Mouse (Mus musculus): ENCODE data around the gene Dirc2. TPM values are rescaled to one million over a fixed set of nuclear protein-coding genes. Genes with fewer than 3 reads are reported as not detected.

Gene Dirc2
- polyA plus RNA-seq, 1 experiment from 2014 or later, result 15.1 TPM

DNA sequence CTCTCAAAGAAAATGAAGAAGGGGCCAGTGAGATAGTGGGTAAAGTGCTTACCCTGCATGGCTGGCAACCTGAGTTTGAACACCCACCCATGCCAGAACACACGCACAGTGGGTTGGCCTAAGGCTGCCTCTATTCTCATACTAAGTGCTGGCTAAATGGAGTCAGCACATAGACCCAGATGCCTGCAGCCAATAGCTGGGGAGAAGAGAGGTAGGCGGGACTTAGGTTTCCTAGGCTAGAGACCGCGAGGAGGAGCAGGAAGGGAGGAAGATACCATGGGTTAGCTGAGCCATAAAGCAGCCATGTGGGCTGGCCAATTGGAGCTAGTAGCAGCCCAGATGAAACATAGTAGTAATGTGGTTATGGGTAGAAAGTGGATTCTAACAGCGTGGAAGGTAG is 3.4 kb upstream of the Dirc2 start:
- H3K4me1 ChIP-seq (replicated peaks), result peaks cover 21% of the 10 kb centered on the region
- no peak overlapping the region for H3K9ac ChIP-seq
- WGBS, result 75% methylated on average over 5 of the region's 5 CpGs
- ATAC-seq (ENCODE audit: insufficient number of reproducible peaks, low FRiP score), result no peak
- H3K9me3 ChIP-seq (replicated peaks), result no peaks in the 10 kb centered on the region
- H3K36me3 ChIP-seq, result no peaks in the 10 kb centered on the region
- H3K27ac ChIP-seq (ENCODE audit: poor library complexity, severe bottlenecking), result no peak overlapping the region
- no peak overlapping the region for H3K4me3 ChIP-seq
- H3K4me2 ChIP-seq, result no peak overlapping the region
- no peaks in the 10 kb centered on the region for H3K27me3 ChIP-seq (replicated peaks)

DNA sequence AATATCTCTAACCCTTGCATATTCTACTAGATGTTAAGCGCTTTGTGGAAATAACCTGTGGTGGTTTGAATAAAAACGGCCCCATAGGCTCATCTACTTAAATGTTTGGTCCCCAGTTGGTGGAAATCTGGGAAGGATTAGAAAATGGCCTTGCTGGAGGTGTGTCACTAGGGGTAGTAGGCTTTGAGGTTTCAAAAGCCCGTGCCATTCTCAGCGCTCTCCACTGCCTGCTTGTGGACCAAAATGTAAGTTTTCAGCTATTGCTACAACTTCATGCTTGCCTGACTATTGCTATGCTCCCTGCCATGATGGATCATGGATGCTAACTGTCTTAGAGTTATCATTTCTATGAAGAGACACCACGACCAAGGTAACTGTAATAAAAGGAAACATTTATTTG is 2.5 kb upstream of the Dirc2 start:
- Histone ChIP-seq H3K36me3 (no peaks in the 10 kb centered on the region), H3K4me3 (no peak overlapping the region), H3K27ac (ENCODE audit: poor library complexity, severe bottlenecking) (no peak overlapping the region), H3K9ac (no peak overlapping the region), H3K4me2 (no peak overlapping the region), H3K9me3 (replicated peaks) (no peaks in the 10 kb centered on the region), H3K4me1 (replicated peaks) (peaks cover 16% of the 10 kb centered on the region), H3K27me3 (replicated peaks) (no peaks in the 10 kb centered on the region)
- ATAC-seq (ENCODE audit: insufficient number of reproducible peaks, low FRiP score), result no peak
- WGBS, result 79% methylated on average over 5 of the region's 5 CpGs

DNA sequence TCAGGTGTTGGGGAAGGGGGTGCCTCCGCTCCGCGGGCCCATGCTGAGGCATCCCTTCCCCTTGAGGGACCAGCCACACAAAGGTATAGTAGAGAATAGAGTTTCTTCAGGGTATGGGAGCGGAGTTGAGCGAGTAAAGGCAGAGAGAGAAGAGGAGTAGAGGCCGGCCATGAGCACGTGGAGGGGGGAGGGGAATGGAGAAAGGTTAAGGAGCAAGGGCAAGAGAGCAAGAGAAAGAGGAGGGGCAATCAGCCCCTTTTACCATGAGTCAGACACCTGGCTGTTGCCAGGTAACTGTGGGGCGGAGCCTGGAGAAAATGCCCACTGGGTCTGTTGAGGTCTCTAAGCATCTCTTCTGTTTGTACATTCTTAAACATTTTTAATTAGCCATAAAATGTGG is 2.0 kb upstream of the Dirc2 start:
- Histone ChIP-seq H3K9ac (no peak overlapping the region), H3K4me1 (replicated peaks) (peaks cover 13% of the 10 kb centered on the region), H3K27ac (ENCODE audit: poor library complexity, severe bottlenecking) (no peak overlapping the region), H3K27me3 (replicated peaks) (no peaks in the 10 kb centered on the region), H3K4me2 (peak overlapping the region; percentile 92), H3K36me3 (no peaks in the 10 kb centered on the region), H3K9me3 (replicated peaks) (no peaks in the 10 kb centered on the region), H3K4me3 (peak overlapping the region; percentile 69)
- 21% methylated on average over 8 of the region's 8 CpGs for WGBS
- ATAC-seq (ENCODE audit: insufficient number of reproducible peaks, low FRiP score), result no peak

DNA sequence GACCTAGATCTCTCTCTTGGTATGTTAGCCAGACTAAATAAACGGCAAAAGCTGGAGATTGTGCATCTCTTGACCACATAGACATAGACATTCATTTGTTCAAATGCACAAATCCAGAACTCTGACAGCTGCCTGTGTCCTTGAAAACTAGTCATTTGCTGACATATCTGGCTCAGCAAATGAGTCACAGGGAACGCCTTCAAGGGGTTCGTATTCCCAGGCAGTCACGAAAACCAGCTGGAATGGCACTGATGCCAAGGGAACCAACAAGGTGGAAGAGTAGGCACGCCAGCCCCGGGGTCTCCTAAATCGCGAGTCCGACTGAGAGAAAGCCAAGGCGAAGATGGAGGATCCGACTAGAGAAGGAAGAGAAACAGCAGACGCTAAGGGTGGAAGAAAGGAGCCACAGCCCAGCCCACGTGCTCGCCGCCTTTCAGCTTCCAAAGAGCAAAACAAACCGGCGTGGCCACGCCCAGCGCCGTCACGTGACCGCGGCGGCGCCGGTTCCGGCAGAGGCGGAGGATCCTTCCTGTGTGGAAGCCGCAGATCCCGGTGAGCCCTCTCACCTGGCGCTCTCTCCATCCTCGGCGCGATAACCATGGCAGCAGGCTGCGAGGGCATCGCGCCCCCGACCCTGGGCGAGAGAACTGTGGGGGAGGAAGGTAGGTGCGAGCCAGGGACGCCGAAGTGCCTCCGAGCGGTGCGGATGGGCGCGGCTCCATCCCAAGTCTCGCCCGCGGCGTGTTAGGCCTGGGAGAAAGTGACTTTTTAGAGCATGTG is 912 bp upstream of the Dirc2 start, which contains the start of gene Hspbap1:
Gene Hspbap1, plus strand, starts transcription at position 498 of the 780 bp plus-strand sequence.
- peak within 1 kb of the TSS; percentile 98 for H3K9ac ChIP-seq
- H3K4me3 ChIP-seq, result peak within 1 kb of the TSS; percentile 69
- no peaks in the 10 kb centered on the region for H3K9me3 ChIP-seq (replicated peaks)
- H3K27ac ChIP-seq (ENCODE audit: poor library complexity, severe bottlenecking), result peak within 1 kb of the TSS; percentile 58
- no peaks in the 10 kb centered on the region for H3K27me3 ChIP-seq (replicated peaks)
- peaks cover 14% of the 10 kb centered on the region for H3K4me1 ChIP-seq (replicated peaks)
- peak within 1 kb of the TSS; percentile 92 for H3K4me2 ChIP-seq
- H3K36me3 ChIP-seq, result no peaks in the 10 kb centered on the region
- peak; percentile 85 for ATAC-seq (ENCODE audit: insufficient number of reproducible peaks, low FRiP score)
- WGBS, result under 1% methylated on average over 51 of the region's 51 CpGs

DNA sequence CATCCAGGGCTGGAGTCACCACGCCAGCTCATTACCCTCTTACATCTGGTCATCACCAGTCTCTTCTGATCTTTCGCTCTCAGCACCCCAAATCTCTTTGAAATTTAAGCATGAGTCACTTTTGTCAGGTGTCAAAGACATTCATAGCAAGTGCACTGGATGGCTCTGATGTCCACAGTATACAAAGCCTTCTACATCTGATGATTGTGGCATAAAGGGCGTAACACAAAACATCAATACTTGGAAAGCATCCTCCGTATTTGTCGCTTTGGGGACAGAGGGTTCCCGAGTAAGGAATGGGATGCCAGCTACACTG is 729 bp downstream of the Dirc2 start:
- no peak for ATAC-seq (ENCODE audit: insufficient number of reproducible peaks, low FRiP score)
- peaks cover 25% of the 10 kb centered on the region for H3K4me1 ChIP-seq (replicated peaks)
- H3K4me3 ChIP-seq, result peak overlapping the region; percentile 69
- 27% methylated on average over 6 of the region's 6 CpGs for WGBS
- peak overlapping the region; percentile 92 for H3K4me2 ChIP-seq
- H3K27ac ChIP-seq (ENCODE audit: poor library complexity, severe bottlenecking), result peak overlapping the region; percentile 58; the same call in 1 of the 2 replicates
- peak overlapping the region; percentile 98 for H3K9ac ChIP-seq
- no peaks in the 10 kb centered on the region for H3K9me3 ChIP-seq (replicated peaks)
- no peaks in the 10 kb centered on the region for H3K27me3 ChIP-seq (replicated peaks)
- no peaks in the 10 kb centered on the region for H3K36me3 ChIP-seq

DNA sequence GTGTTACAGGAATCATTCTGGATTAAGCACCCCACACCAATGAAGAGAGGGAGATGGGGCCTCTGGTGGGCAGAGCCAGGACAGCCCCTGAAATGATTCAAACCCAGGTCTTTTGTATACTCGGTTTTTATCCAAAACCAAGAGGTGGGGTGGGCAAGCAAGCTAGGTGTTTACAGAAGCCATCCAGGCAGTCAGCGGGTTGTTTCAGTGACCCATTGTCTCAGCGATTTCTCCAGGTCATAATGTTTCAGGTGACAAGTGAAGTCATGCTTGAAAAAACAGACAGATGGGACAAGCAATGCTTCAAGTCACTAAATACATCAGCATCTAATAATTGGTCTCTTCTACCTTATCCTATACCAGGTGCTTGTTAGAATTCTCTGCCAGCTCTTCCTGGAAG is 2.8 kb downstream of the Dirc2 start:
- H3K9me3 ChIP-seq (replicated peaks), result 0 out of 2 replicates have a peak, but pooled peaks cover 4% of the 10 kb centered on the region
- H3K4me1 ChIP-seq (replicated peaks), result peaks cover 27% of the 10 kb centered on the region
- H3K27me3 ChIP-seq (replicated peaks), result no peaks in the 10 kb centered on the region
- 90% methylated on average over 3 of the region's 3 CpGs for WGBS
- H3K9ac ChIP-seq, result no peak overlapping the region
- H3K4me3 ChIP-seq, result no peak overlapping the region
- ATAC-seq (ENCODE audit: insufficient number of reproducible peaks, low FRiP score), result no peak
- no peak overlapping the region for H3K27ac ChIP-seq (ENCODE audit: poor library complexity, severe bottlenecking)
- H3K36me3 ChIP-seq, result no peaks in the 10 kb centered on the region
- H3K4me2 ChIP-seq, result no peak overlapping the region

DNA sequence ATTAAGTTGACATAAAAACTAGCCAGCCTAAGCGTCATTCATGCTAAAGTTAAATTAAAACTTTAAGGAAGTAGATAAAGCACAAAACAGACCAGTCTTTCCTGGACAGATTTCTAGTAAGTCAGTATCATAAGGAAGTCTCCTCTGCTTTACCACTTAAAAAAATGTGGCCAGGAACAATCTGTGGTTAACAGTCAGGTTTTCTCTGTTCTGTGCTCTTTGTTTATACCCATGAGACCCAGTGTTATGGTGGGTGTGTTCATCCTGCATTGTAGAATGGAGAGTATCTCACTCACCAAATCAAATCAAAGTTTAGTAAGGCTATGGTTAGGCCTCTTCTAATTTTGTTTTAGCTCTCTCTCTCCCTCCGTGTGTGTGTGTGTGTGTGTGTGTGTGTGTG is 3.7 kb downstream of the Dirc2 start:
- ATAC-seq (ENCODE audit: insufficient number of reproducible peaks, low FRiP score), result no peak
- H3K9me3 ChIP-seq (replicated peaks), result 0 out of 2 replicates have a peak, but pooled peaks cover 4% of the 10 kb centered on the region
- peaks cover 22% of the 10 kb centered on the region for H3K4me1 ChIP-seq (replicated peaks)
- no peaks in the 10 kb centered on the region for H3K27me3 ChIP-seq (replicated peaks)
- H3K9ac ChIP-seq, result no peak overlapping the region
- WGBS, result 84% methylated on average over 2 of the region's 2 CpGs
- H3K36me3 ChIP-seq, result no peaks in the 10 kb centered on the region
- H3K27ac ChIP-seq (ENCODE audit: poor library complexity, severe bottlenecking), result no peak overlapping the region
- no peak overlapping the region for H3K4me2 ChIP-seq
- H3K4me3 ChIP-seq, result no peak overlapping the region

DNA sequence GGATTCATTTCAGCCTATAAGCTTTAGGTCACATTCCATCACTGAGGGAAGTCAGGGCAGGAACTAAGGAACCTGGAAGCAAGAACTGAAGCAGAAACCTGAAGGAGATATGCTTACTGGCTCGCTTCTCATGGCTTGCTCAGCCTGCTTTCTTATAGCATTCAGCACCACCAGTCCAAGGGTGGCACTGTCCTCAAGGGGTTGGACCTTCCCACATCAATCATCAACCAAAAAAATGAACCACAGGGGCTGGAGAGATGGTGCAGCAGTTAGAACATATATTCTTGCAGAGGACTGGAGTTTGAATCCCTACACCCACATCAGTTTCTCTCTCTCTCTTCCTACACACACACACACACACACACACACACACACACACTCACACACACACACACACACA is 4.2 kb downstream of the Dirc2 start:
- no peak for ATAC-seq (ENCODE audit: insufficient number of reproducible peaks, low FRiP score)
- Histone ChIP-seq H3K9me3 (replicated peaks) (0 out of 2 replicates have a peak, but pooled peaks cover 4% of the 10 kb centered on the region), H3K4me3 (no peak overlapping the region), H3K27me3 (replicated peaks) (no peaks in the 10 kb centered on the region), H3K9ac (no peak overlapping the region), H3K4me1 (replicated peaks) (peaks cover 22% of the 10 kb centered on the region), H3K36me3 (no peaks in the 10 kb centered on the region), H3K4me2 (no peak overlapping the region), H3K27ac (ENCODE audit: poor library complexity, severe bottlenecking) (no peak overlapping the region)
- WGBS, result 74% methylated on average over 1 of the region's 1 CpGs

DNA sequence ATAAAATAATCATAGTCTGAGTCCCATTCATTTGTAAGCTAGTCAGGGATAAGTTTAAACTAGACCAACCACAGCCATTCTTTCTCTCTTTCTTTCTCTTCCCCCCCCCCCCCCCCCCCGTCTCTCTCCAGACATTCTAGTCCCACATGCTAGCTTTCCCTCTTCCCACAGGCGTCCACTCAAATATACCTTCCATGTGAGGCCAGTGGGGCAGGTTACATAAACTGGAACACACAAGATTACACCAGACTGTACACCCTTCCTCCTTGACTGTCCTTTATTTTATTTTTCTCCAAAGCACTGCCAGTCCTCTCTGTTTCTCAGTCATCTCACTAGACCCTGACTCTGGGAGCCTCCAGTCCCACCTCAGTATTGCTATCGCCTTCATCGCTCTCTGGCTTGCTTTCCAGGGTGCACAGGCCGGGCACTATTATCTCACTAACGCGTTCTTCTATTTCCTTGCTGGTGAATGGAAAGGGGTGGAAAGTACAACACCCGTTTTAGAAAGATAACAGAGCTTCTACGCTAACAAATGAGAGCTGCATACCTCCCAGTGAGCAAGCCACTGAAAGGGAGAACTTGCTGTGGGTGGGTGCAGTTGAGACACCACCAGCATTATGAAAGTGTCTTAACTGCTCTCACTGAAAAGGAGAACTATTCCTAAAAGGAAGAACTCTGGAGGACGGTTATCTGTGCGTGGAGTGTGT is 5.4 kb downstream of the Dirc2 start:
- Histone ChIP-seq H3K4me3 (no peak overlapping the region), H3K4me1 (replicated peaks) (peaks cover 22% of the 10 kb centered on the region), H3K27me3 (replicated peaks) (no peaks in the 10 kb centered on the region), H3K9me3 (replicated peaks) (0 out of 2 replicates have a peak, but pooled peaks cover 4% of the 10 kb centered on the region), H3K36me3 (no peaks in the 10 kb centered on the region), H3K27ac (ENCODE audit: poor library complexity, severe bottlenecking) (peak overlapping the region; percentile 64), H3K4me2 (peak overlapping the region; percentile 44), H3K9ac (no peak overlapping the region)
- 21% methylated on average over 11 of the region's 11 CpGs for WGBS
- ATAC-seq (ENCODE audit: insufficient number of reproducible peaks, low FRiP score), result peak; percentile 76

DNA sequence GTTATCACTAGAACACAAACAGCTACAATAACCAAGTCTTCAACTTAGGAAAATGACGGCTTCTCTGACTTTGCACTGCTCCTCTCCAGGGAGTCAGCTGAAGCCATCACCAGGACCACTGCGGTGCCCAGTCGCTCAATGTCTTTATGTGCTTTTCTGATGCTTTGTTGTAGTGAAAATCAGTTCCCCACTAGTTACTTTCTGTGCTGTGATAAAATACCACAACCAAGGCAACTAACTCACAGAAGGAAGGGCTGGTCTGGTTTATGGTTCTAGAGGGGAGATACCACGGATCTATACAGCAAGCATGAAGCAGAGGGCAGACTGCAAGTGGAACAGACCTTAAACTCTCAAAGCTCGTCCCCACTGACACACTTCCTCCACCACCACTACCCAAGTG is 9.8 kb downstream of the Dirc2 start:
- H3K36me3 ChIP-seq, result no peaks in the 10 kb centered on the region
- ATAC-seq (ENCODE audit: insufficient number of reproducible peaks, low FRiP score), result no peak
- 85% methylated on average over 5 of the region's 5 CpGs for WGBS
- H3K27me3 ChIP-seq (replicated peaks), result no peaks in the 10 kb centered on the region
- H3K4me2 ChIP-seq, result no peak overlapping the region
- peaks cover 10% of the 10 kb centered on the region for H3K4me1 ChIP-seq (replicated peaks)
- H3K9ac ChIP-seq, result no peak overlapping the region
- no peak overlapping the region for H3K4me3 ChIP-seq
- H3K27ac ChIP-seq (ENCODE audit: poor library complexity, severe bottlenecking), result no peak overlapping the region
- H3K9me3 ChIP-seq (replicated peaks), result 0 out of 2 replicates have a peak, but pooled peaks cover 4% of the 10 kb centered on the region

DNA sequence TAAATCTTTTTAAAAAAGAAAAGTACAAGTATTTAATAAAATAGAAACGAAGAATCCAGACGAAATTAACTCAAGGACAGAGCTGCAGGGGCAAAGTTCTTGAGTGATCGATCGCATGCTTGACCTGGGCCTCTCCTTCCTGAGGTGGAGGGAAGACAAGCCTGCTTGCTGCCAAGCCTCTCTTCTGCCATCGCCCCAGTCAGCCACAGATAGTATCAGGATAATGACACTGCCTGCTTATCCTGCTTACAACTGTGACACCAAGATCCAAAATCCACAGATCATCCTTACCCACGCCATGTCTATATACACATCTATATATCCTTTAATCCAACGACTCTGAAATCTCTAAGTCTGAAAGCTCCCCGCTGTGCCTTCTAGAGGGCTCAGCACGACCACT is 12.5 kb downstream of the Dirc2 start:
- no peak overlapping the region for H3K4me3 ChIP-seq
- no peak overlapping the region for H3K4me2 ChIP-seq
- no peaks in the 10 kb centered on the region for H3K9me3 ChIP-seq (replicated peaks)
- no peak for ATAC-seq (ENCODE audit: insufficient number of reproducible peaks, low FRiP score)
- 83% methylated on average over 9 of the region's 9 CpGs for WGBS
- no peak overlapping the region for H3K27ac ChIP-seq (ENCODE audit: poor library complexity, severe bottlenecking)
- no peak overlapping the region for H3K9ac ChIP-seq
- no peaks in the 10 kb centered on the region for H3K4me1 ChIP-seq (replicated peaks)
- no peaks in the 10 kb centered on the region for H3K36me3 ChIP-seq
- no peaks in the 10 kb centered on the region for H3K27me3 ChIP-seq (replicated peaks)
